Mouse (Mus musculus): ENCODE measurements around the gene 6430548M08Rik. TPM values are rescaled to one million over a fixed set of nuclear protein-coding genes. Genes with fewer than 3 reads are reported as not detected.

6430548M08Rik gene
- polyA plus RNA-seq, 1 experiment from 2014 or later: 25.6 TPM

DNA sequence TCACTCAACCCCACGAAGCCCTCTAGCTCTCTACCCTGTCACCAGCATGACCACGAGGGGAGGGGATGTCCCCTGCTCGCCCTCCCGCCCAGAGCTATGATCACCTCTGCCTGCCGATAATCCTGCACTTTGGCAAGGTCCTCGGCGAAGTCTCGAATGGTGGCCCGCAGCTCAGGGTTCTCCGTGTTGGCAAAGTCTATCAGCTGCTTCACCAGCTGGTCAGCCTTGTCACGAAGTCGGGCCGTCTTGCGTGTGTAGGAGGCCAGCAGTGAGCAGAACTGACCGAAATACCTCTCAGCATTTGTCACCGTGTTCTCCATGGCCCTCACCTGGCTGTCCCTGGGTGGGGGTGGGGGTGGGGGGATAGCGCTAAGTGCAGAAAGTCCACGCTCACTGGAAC, 60.7 kb downstream of the 6430548M08Rik start:
- Histone ChIP-seq H3K27ac (no peak overlapping the region), H3K79me2 (ENCODE audit: inconsistent target) (no peaks in the 10 kb centered on the region), H3K36me3 (ENCODE audit: inconsistent target) (no peaks in the 10 kb centered on the region), H3K4me3 (ENCODE audit: inconsistent target) (no peak overlapping the region)
- 75% methylated on average over 16 of the region's 18 CpGs for WGBS (ENCODE audit: missing documents)

GRCm38 (mm10) chr8:120176605-120177004, 62.7 kb downstream of the 6430548M08Rik start:
- 69% methylated on average over 4 of the region's 4 CpGs for WGBS (ENCODE audit: missing documents)

DNA sequence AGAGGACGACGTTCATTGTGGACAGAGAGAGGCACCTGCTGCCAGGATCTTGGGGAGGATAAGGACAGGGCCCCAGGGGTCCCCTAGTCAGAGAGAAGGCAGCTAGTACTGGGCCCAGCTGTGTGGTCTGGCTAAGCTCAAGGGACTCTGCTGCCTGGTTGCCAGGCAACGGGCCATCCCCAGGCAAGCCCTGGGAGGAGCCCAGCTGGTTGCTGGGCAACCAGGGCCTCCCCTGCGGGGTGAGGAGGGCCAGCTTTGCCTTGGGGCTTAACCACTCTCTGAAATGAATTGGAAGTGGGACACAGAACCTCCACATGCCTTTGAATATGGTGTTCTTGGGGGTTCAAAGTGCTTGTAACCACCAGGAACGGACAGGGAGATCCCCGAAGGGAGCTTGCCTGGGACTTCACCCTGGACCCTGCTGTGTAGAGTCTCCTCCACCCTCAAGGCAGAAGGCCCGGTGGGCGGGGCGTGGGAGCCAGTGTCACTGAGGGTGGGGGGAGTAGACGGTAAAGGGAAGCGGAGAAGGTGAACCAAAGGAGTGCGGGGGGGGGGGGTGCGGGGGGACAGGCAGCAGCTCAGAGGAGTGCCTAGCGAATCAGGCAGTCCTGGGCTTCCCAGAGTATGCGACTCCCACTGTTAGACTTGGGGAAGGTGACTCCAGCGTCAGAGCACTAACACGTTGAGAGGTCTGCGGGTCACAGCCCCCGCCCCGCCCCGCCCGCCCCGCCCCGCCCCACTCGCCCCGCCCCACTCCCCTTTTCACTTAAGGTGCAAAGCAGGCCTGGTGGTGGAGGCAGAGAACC, 63.6 kb downstream of the 6430548M08Rik start, which contains the start of gene Fam92b:
TSS of gene Fam92b (minus strand) at position 149 of the 806 bp plus-strand sequence.
- WGBS (ENCODE audit: missing documents): 12% methylated on average over 13 of the region's 26 CpGs
- no peak within 1 kb of the TSS for H3K27ac ChIP-seq
- H3K4me3 ChIP-seq (ENCODE audit: inconsistent target): no peak within 1 kb of the TSS
- no peaks in the 10 kb centered on the region for H3K79me2 ChIP-seq (ENCODE audit: inconsistent target)
- H3K36me3 ChIP-seq (ENCODE audit: inconsistent target): no peaks in the 10 kb centered on the region

More at GRCm38 (mm10) chr8:120176605-120177004, 62.7 kb downstream of the 6430548M08Rik start:
- H3K79me2 ChIP-seq (ENCODE audit: inconsistent target): no peaks in the 10 kb centered on the region
- H3K4me3 ChIP-seq (ENCODE audit: inconsistent target): no peak overlapping the region
- H3K36me3 ChIP-seq (ENCODE audit: inconsistent target): no peaks in the 10 kb centered on the region
- H3K27ac ChIP-seq: no peak overlapping the region

DNA sequence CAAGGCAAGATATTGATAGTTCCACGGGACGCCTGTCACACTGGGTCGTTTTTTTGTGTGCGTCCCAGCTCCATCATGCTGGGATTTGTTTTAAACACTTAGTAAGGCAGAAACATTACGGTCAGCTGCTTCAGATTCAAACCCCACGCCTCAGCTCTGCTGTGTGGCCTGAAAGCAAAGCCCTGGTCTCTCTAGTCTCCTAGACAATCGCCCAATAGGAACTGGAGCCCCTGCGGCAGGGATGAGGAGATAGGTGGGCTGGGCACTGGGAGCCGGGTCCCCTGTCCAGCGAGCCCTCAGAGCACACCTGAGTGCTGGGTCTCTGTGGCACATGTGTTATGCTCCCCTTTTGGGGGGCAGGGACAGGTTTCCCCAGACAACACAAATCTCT, 64.2 kb downstream of the 6430548M08Rik start:
- H3K27ac ChIP-seq: no peak overlapping the region
- H3K4me3 ChIP-seq (ENCODE audit: inconsistent target): no peak overlapping the region
- H3K79me2 ChIP-seq (ENCODE audit: inconsistent target): no peaks in the 10 kb centered on the region
- 47% methylated on average over 8 of the region's 10 CpGs for WGBS (ENCODE audit: missing documents)
- H3K36me3 ChIP-seq (ENCODE audit: inconsistent target): no peaks in the 10 kb centered on the region

DNA sequence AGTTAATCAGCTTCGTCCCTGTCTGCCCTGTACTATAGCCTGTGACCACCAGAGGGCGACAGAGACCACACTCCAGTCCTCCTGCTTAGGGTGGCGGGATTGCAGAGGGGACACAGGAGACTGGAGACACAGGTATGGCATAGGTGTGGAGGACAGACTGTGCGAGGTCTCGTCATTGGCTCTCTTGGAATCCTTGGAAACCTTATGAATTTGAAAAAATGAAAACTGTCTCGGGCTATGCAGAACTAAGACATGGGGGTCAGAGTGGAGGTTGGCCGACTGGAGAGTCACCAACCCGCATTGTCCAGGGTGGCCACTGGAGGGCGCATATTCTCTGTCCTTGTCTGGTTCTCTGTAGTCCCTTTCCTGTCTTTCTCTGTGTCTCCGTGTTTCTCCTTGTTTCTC, 65.1 kb downstream of the 6430548M08Rik start:
- H3K79me2 ChIP-seq (ENCODE audit: inconsistent target): no peaks in the 10 kb centered on the region
- no peak overlapping the region for H3K4me3 ChIP-seq (ENCODE audit: inconsistent target)
- no peaks in the 10 kb centered on the region for H3K36me3 ChIP-seq (ENCODE audit: inconsistent target)
- WGBS (ENCODE audit: missing documents): 0% methylated on average over 10 of the region's 10 CpGs
- H3K27ac ChIP-seq: no peak overlapping the region

DNA sequence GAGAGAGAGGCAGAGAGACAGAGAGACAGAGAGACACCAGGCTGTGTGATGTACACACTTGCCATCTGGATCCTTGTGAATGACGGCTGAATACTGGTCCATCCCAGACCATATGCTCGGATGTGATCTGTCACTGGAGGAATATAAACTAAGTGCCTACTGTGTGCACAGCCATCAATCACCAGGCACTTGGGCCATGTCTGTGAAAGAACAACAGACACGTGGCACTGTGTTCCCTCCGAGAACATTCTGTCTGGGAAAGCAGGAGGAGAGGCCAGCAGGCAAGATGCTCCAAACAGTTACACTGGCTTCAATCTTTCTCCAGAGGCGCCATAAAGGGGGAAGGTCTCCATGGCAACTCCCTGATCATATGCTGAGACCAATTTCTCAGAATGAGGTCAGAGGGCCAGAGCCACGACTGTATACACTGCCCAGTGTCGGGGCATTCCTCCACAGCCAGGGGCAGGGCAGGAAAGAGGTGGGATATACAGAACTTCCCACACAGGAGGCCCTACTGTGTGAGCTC, 66.6 kb downstream of the 6430548M08Rik start:
- Histone ChIP-seq H3K36me3 (ENCODE audit: inconsistent target) (no peaks in the 10 kb centered on the region), H3K4me3 (ENCODE audit: inconsistent target) (no peak overlapping the region), H3K27ac (no peak overlapping the region), H3K79me2 (ENCODE audit: inconsistent target) (no peaks in the 10 kb centered on the region)
- WGBS (ENCODE audit: missing documents): 81% methylated on average over 7 of the region's 7 CpGs

DNA sequence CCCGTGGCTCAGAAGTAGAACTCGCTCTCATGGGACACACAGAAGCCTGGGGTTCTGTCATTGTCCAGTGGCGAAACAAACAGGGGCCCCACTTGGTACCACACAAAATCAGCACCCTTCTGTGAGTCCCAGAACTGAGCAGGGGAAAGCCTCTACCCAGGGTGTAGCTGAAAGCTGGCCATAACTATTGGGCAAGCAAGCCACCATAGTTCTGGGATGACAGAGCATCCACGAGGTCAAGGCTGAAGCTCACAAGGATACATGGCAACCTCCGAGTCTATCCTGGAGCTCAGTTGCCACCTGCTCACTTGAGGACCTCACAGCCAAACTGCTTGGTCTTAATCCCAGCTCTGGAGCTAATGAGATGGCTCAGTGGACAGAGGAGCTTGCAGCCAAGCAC, 67.3 kb downstream of the 6430548M08Rik start:
- WGBS (ENCODE audit: missing documents): 86% methylated on average over 5 of the region's 5 CpGs

DNA sequence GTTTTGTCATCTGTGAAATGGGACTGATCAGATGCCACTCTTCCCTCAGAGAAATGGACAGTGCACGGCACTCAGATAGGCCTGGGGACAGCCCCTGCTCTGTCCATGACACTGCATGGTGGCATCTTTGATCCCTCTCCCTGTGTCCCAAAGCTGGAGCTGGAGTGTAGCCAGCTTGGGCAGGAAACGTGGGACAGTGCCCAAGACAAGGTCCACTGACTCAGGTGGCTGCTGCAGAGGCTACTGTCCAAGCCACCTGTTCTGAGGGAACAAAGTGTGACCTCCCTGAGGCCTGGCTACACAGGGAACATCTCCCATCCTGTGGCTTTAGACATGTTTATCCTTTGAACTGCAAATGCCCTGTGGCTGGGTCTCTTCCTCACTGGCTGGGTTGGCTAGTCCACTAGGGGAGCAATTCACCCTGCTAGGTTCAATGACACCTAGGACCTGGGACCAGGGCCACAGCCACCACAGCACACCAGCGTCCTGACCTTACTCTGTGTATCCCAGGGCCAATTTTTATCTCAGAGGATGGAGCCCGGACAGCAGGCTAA, 68.0 kb downstream of the 6430548M08Rik start:
- 81% methylated on average over 4 of the region's 4 CpGs for WGBS (ENCODE audit: missing documents)
- H3K27ac ChIP-seq: no peak overlapping the region
- no peak overlapping the region for H3K4me3 ChIP-seq (ENCODE audit: inconsistent target)
- H3K36me3 ChIP-seq (ENCODE audit: inconsistent target): no peaks in the 10 kb centered on the region
- no peaks in the 10 kb centered on the region for H3K79me2 ChIP-seq (ENCODE audit: inconsistent target)

More for the DNA sequence above, 67.3 kb downstream of the 6430548M08Rik start:
- H3K36me3 ChIP-seq (ENCODE audit: inconsistent target): no peaks in the 10 kb centered on the region
- H3K79me2 ChIP-seq (ENCODE audit: inconsistent target): no peaks in the 10 kb centered on the region
- no peak overlapping the region for H3K27ac ChIP-seq
- H3K4me3 ChIP-seq (ENCODE audit: inconsistent target): no peak overlapping the region

DNA sequence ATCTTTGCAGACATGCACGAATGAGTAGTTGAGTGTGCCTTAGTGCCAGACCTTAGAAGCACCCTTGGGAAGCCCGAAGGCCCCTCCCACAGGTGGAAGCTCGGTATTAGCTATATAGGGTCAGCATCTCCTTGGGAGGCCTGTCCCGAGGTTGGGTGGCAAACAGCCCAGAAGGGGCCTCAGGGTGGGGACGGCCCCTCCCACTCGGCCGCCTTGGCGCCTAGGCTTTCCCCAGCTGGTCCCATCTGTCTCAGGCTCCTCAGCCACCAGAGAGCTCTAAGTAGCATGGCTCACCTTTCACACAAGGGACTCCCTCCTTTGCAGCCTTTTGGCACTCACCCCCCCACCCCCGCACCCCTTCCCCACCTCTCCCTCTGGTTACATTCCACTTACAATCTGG, 70.4 kb downstream of the 6430548M08Rik start:
- Histone ChIP-seq H3K36me3 (ENCODE audit: inconsistent target) (no peaks in the 10 kb centered on the region), H3K27ac (no peak overlapping the region), H3K4me3 (ENCODE audit: inconsistent target) (no peak overlapping the region), H3K79me2 (ENCODE audit: inconsistent target) (no peaks in the 10 kb centered on the region)
- WGBS (ENCODE audit: missing documents): 62% methylated on average over 8 of the region's 9 CpGs

DNA sequence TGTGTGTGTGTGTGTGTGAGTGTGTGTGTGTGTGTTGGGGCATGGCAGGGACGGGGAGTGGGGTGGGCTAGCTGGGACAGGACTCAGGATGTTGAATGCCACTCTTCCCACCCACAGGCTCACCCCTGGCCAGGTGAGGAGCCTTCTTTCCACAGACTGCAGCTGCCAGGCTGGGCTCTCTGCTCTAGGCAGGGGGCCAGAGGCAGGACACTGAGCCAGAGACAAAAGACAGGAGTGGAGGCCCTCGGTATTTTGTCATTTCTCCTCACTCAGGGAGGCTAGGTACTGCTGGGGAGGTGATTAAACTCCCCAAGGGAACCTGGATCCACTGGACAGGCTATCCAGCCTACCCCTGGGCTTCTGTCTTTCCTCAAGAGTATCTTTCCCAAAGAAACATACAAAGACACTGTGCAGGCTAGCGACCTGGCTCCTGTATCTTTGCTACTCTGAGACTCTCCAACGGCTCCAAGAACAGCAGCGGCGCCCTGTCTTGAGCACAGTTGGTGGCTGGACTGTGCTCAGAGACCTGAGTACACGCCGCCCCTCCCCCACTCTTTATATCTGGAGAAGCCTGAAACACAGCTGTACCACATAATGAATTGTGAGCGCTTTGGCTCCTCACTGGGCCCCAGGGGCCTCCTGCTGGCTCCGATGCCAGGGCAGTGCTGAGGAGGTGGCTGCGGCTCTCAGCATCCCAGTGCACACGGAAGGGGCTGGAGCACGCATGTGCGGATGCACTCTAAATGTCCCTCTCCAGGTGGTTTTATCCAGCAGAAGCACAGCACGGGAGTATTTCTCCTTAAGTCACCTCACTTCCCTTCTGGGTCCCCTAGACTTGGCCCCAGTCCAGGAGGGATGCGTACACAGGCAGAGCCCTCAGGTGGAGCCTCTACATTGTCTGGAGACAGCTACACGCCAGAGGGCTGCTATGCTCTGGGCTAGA, 71.2 kb downstream of the 6430548M08Rik start:
- H3K4me3 ChIP-seq (ENCODE audit: inconsistent target): no peak overlapping the region
- H3K79me2 ChIP-seq (ENCODE audit: inconsistent target): no peaks in the 10 kb centered on the region
- WGBS (ENCODE audit: missing documents): 71% methylated on average over 17 of the region's 17 CpGs
- no peak overlapping the region for H3K27ac ChIP-seq
- H3K36me3 ChIP-seq (ENCODE audit: inconsistent target): no peaks in the 10 kb centered on the region

DNA sequence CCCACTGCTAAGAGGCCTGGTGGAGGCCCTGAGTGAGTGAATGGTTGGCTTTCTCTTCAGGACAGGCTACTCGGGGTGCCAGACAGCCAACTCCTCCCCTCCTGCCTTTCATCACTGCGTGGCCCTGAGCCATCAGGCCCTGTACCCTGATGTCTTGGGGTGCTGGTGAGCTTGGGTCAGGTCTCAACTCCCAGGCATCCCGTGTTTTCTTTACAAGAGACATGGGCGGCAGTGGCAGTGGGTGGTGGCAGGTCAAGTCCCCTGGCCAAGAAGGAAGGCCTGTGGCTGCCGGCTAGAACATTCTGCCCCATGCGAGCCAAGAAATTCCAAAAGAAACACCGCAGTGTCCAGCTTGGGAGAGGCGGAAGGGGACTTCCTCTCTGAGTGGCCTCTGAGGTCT, 72.5 kb downstream of the 6430548M08Rik start:
- H3K4me3 ChIP-seq (ENCODE audit: inconsistent target): no peak overlapping the region
- no peaks in the 10 kb centered on the region for H3K79me2 ChIP-seq (ENCODE audit: inconsistent target)
- H3K27ac ChIP-seq: no peak overlapping the region
- H3K36me3 ChIP-seq (ENCODE audit: inconsistent target): no peaks in the 10 kb centered on the region
- WGBS (ENCODE audit: missing documents): 88% methylated on average over 8 of the region's 8 CpGs

- no peak overlapping the region for H3K4me3 ChIP-seq (ENCODE audit: inconsistent target)
- no peak overlapping the region for H3K27ac ChIP-seq
- no peaks in the 10 kb centered on the region for H3K36me3 ChIP-seq (ENCODE audit: inconsistent target)
- WGBS (ENCODE audit: missing documents): 80% methylated on average over 6 of the region's 6 CpGs
- H3K79me2 ChIP-seq (ENCODE audit: inconsistent target): no peaks in the 10 kb centered on the region
These were observed 74.6 kb downstream of the 6430548M08Rik start for GRCm38 (mm10) chr8:120188510-120188909.

DNA sequence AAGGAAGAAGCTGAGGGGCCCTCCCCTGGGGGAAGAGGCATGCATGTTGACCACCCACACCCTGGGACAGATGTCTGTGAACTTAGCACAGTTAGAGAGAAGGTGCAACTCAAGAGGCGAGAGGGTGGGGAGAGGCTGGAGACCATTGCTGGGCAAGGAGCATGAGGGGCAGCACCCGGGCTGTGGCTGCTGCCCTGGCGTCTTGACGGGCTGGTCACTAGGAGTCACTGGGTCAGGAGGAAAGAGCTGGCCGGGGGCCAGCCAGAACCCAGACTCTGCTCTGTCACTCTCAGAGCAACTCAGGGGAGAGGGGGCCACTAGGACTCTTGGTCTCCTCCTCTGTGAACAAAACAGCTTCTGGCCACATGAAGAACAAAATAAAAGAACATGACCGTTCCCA, 75.5 kb downstream of the 6430548M08Rik start:
- Histone ChIP-seq H3K79me2 (ENCODE audit: inconsistent target) (no peaks in the 10 kb centered on the region), H3K27ac (no peak overlapping the region), H3K4me3 (ENCODE audit: inconsistent target) (no peak overlapping the region), H3K36me3 (ENCODE audit: inconsistent target) (no peaks in the 10 kb centered on the region)
- WGBS (ENCODE audit: missing documents): 93% methylated on average over 6 of the region's 6 CpGs

GRCm38 (mm10) chr8:120190107-120190809, 76.3 kb downstream of the 6430548M08Rik start:
- Histone ChIP-seq H3K27ac (no peak overlapping the region), H3K4me3 (ENCODE audit: inconsistent target) (no peak overlapping the region), H3K36me3 (ENCODE audit: inconsistent target) (no peaks in the 10 kb centered on the region), H3K79me2 (ENCODE audit: inconsistent target) (no peaks in the 10 kb centered on the region)
- WGBS (ENCODE audit: missing documents): 92% methylated on average over 16 of the region's 17 CpGs
